Mouse (Mus musculus) CH12.LX (cell line): ENCODE results near the gene Csnk2a1. TPM values are rescaled to one million over a fixed set of nuclear protein-coding genes. Genes with fewer than 3 reads are reported as not detected.
A peak's percentile ranks its signal among the peaks of the same experiment; 100 is the strongest.

Experiments
- DNase-seq: peaks from one replicate; pipeline ENCODE4 v3.0.0-alpha.2; 2013; ENCODE audit errors: extremely low read depth
- H3K27ac ChIP-seq: 2 replicates; pipeline ENCODE4 v1.5.1; 2012; ENCODE audit warnings: low read depth, mild to moderate bottlenecking, control low read depth, moderate library complexity; ENCODE audit not compliant: insufficient read depth
- H3K27me3 ChIP-seq: replicated peaks from 2 replicates; pipeline ENCODE3; 2012; ENCODE audit warnings: inconsistent platforms
- H3K36me3 ChIP-seq, 2 experiments: replicated peaks in 1 of 2; 2 replicates each; pipeline versions ENCODE3 to v1.6.1; 2012; ENCODE audit warnings: inconsistent platforms in 1 of 2, low read length in 1 of 2, mild to moderate bottlenecking in 1 of 2, mixed read lengths in 1 of 2, moderate library complexity in 1 of 2; ENCODE audit not compliant: control insufficient read depth in 1 of 2, insufficient read depth in 1 of 2
- H3K4me1 ChIP-seq, 2 experiments: 2 replicates each; pipeline ENCODE4 v1.6.1; 2012; ENCODE audit warnings: inconsistent platforms in 1 of 2, moderate library complexity in 1 of 2; ENCODE audit not compliant: insufficient read depth in 2 of 2, control insufficient read depth in 1 of 2
- H3K4me2 ChIP-seq: 2 replicates; pipeline ENCODE4 v1.6.1; 2012; ENCODE audit warnings: low read depth, mild to moderate bottlenecking, control low read depth; ENCODE audit not compliant: poor library complexity, insufficient read depth, severe bottlenecking
- H3K4me3 ChIP-seq, 3 experiments: fragments of 150-350 bp in 1 of 3; sonication (generic) in 1 of 3; replicated peaks in 1 of 3; 2 replicates each; pipeline versions ENCODE3 to v1.5.1; 2011 to 2012; ENCODE audit warnings: low read depth in 2 of 3, low read length in 2 of 3, mild to moderate bottlenecking in 2 of 3, moderate library complexity in 2 of 3, control low read depth in 1 of 3, improper control_type of control experiment in 1 of 3, inconsistent platforms in 1 of 3, mixed read lengths in 1 of 3; ENCODE audit not compliant: poor library complexity in 1 of 3
- H3K79me2 ChIP-seq: replicated peaks from 2 replicates; pipeline ENCODE4 v1.6.1; 2012; ENCODE audit warnings: mild to moderate bottlenecking, moderate library complexity; ENCODE audit not compliant: control insufficient read depth, poor library complexity, insufficient read depth, severe bottlenecking; ENCODE audit errors: extremely low read depth
- H3K9ac ChIP-seq: 2 replicates; pipeline ENCODE4 v1.6.1; 2012; ENCODE audit warnings: low read depth, mild to moderate bottlenecking, control low read depth, moderate library complexity; ENCODE audit not compliant: insufficient read depth
- H3K9me3 ChIP-seq: replicated peaks from 2 replicates; pipeline ENCODE3; 2012; ENCODE audit warnings: low read length, inconsistent platforms, mixed read lengths
- BHLHE40 ChIP-seq: IDR thresholded peaks from 2 replicates; pipeline ENCODE4 v1.6.1; 2011; ENCODE audit warnings: mild to moderate bottlenecking, low read depth, low read length, improper control_type of control experiment
- E2F4 ChIP-seq: IDR thresholded peaks from 2 replicates; pipeline ENCODE4 v1.6.1; 2011; ENCODE audit warnings: low read depth, low read length, improper control_type of control experiment; ENCODE audit not compliant: insufficient replicate concordance
- ELF1 ChIP-seq: IDR thresholded peaks from 2 replicates; pipeline ENCODE4 v1.6.1; 2014; ENCODE audit warnings: low read depth, mild to moderate bottlenecking, inconsistent platforms, low read length, improper control_type of control experiment
- EP300 ChIP-seq: IDR thresholded peaks from 2 replicates; pipeline ENCODE4 v1.6.1; 2011; ENCODE audit warnings: low read length, improper control_type of control experiment
- ETS1 ChIP-seq: conservative IDR thresholded peaks from 2 replicates; pipeline ENCODE4 v1.6.1; 2012; ENCODE audit warnings: low read depth, mild to moderate bottlenecking, inconsistent platforms, low read length, improper control_type of control experiment, moderate library complexity
- GABPA ChIP-seq: IDR thresholded peaks from 2 replicates; pipeline ENCODE4 v1.6.1; 2012; ENCODE audit warnings: low read depth, low read length, improper control_type of control experiment, inconsistent platforms; ENCODE audit not compliant: insufficient replicate concordance
- HCFC1 ChIP-seq: IDR thresholded peaks from 2 replicates; pipeline ENCODE4 v1.6.1; 2012; ENCODE audit warnings: low read depth, mild to moderate bottlenecking, inconsistent platforms, low read length, improper control_type of control experiment
- IRF4 ChIP-seq: IDR thresholded peaks from 2 replicates; pipeline ENCODE4 v1.6.1; 2014; ENCODE audit warnings: low read depth, mild to moderate bottlenecking, inconsistent platforms, low read length, improper control_type of control experiment
- JUN ChIP-seq: IDR thresholded peaks from 2 replicates; pipeline ENCODE4 v1.6.1; 2011; ENCODE audit warnings: low read depth, mild to moderate bottlenecking, low read length, improper control_type of control experiment, moderate library complexity; ENCODE audit not compliant: insufficient read depth
- JUND ChIP-seq: conservative IDR thresholded peaks from 2 replicates; pipeline ENCODE4 v1.6.1; 2011; ENCODE audit warnings: low read depth, low read length, improper control_type of control experiment
- KAT2A ChIP-seq: IDR thresholded peaks from 2 replicates; pipeline ENCODE4 v1.6.1; 2012; ENCODE audit warnings: low read length, improper control_type of control experiment, inconsistent platforms; ENCODE audit not compliant: insufficient replicate concordance
- MAFK ChIP-seq: IDR thresholded peaks from 2 replicates; pipeline ENCODE4 v1.6.1; 2011; ENCODE audit warnings: low read length, improper control_type of control experiment; ENCODE audit not compliant: insufficient replicate concordance
- MAX ChIP-seq: IDR thresholded peaks from 2 replicates; pipeline ENCODE4 v1.6.1; 2011; ENCODE audit warnings: low read length, improper control_type of control experiment
- MAZ ChIP-seq: IDR thresholded peaks from 2 replicates; pipeline ENCODE4 v1.6.1; 2012; ENCODE audit warnings: low read depth, mild to moderate bottlenecking, inconsistent platforms, low read length, improper control_type of control experiment, moderate library complexity
- MEF2A ChIP-seq: IDR thresholded peaks from 2 replicates; pipeline ENCODE4 v1.6.1; 2014; ENCODE audit warnings: low read depth, mild to moderate bottlenecking, inconsistent platforms, low read length, improper control_type of control experiment, borderline replicate concordance
- MYC ChIP-seq: IDR thresholded peaks from 2 replicates; pipeline ENCODE4 v1.6.1; 2011; ENCODE audit warnings: low read depth, mild to moderate bottlenecking, improper control_type of control experiment, low read length
- NELFE ChIP-seq: IDR thresholded peaks from 2 replicates; pipeline ENCODE4 v1.6.1; 2011; ENCODE audit warnings: low read depth, low read length, improper control_type of control experiment
- NRF1 ChIP-seq: IDR thresholded peaks from 2 replicates; pipeline ENCODE4 v1.6.1; 2014; ENCODE audit warnings: low read depth, mild to moderate bottlenecking, inconsistent platforms, low read length, improper control_type of control experiment, moderate library complexity
- PAX5 ChIP-seq: IDR thresholded peaks from 2 replicates; pipeline ENCODE4 v1.6.1; 2012; ENCODE audit warnings: low read length, inconsistent platforms, mixed read lengths
- POLR2AphosphoS2 ChIP-seq: IDR thresholded peaks from 2 replicates; pipeline ENCODE4 v1.6.1; 2011; ENCODE audit warnings: low read depth, low read length, improper control_type of control experiment
- RAD21 ChIP-seq: IDR thresholded peaks from 2 replicates; pipeline ENCODE4 v1.6.1; 2011; ENCODE audit warnings: low read depth, mild to moderate bottlenecking, low read length, improper control_type of control experiment, moderate library complexity
- RCOR1 ChIP-seq: conservative IDR thresholded peaks from 2 replicates; pipeline ENCODE4 v1.6.1; 2012; ENCODE audit warnings: low read depth, mild to moderate bottlenecking, inconsistent platforms, low read length, improper control_type of control experiment
- SIN3A ChIP-seq: IDR thresholded peaks from 2 replicates; pipeline ENCODE4 v1.6.1; 2012; ENCODE audit warnings: low read length, improper control_type of control experiment, inconsistent platforms
- SMC3 ChIP-seq: IDR thresholded peaks from 2 replicates; pipeline ENCODE4 v1.6.1; 2011; ENCODE audit warnings: low read depth, low read length, improper control_type of control experiment
- UBTF ChIP-seq: IDR thresholded peaks from 2 replicates; pipeline ENCODE4 v1.6.1; 2012; ENCODE audit warnings: low read depth, mild to moderate bottlenecking, inconsistent platforms, low read length, improper control_type of control experiment, moderate library complexity
- USF1 ChIP-seq: IDR thresholded peaks from 2 replicates; pipeline ENCODE4 v1.6.1; 2014; ENCODE audit warnings: low read depth, mild to moderate bottlenecking, inconsistent platforms, low read length, improper control_type of control experiment
- USF2 ChIP-seq: conservative IDR thresholded peaks from 2 replicates; pipeline ENCODE4 v1.6.1; 2011; ENCODE audit warnings: low read depth, low read length, improper control_type of control experiment
- ZC3H11A ChIP-seq: IDR thresholded peaks from 2 replicates; pipeline ENCODE4 v1.6.1; 2012; ENCODE audit warnings: low read depth, mild to moderate bottlenecking, inconsistent platforms, low read length, improper control_type of control experiment
- ZKSCAN1 ChIP-seq: IDR thresholded peaks from 2 replicates; pipeline ENCODE4 v1.6.1; 2012; ENCODE audit warnings: low read depth, inconsistent platforms, low read length, improper control_type of control experiment, borderline replicate concordance
- ZNF384 ChIP-seq: IDR thresholded peaks from 2 replicates; pipeline ENCODE4 v1.6.1; 2012; ENCODE audit warnings: low read depth, low read length, improper control_type of control experiment, inconsistent platforms
- dilution Hi-C: fragments of 300-500 bp; cut with MboI; formaldehyde crosslinking; loops from 2 replicates; pipeline ENCODE4 v1.14.3; 2020; ENCODE audit warnings: low sequenced_read_pairs; ENCODE audit not compliant: extremely low pct_unique_long_range_greater_than_20kb, extremely low pct_ligation_motif_present
- in situ Hi-C: fragments of 300-500 bp; cut with MboI; formaldehyde crosslinking; loops from 3 replicates; pipeline ENCODE4 v1.14.3; 2019; ENCODE audit warnings: low sequenced_read_pairs, low pct_ligation_motif_present, low pct_unique_long_range_greater_than_20kb, mixed read lengths
- polyA plus RNA-seq: library from polyadenylated mRNA; unstranded; fragments of >175 nt; gene quantifications from 2 replicates; pipeline ENCODE4 v1.2.1, GENCODE M21; 2012; ENCODE audit warnings: low read depth; ENCODE audit not compliant: insufficient read length
- total RNA-seq, 2 experiments: library from RNA; depleted of rRNA; stranded (reverse); fragments of 300-350 nt in 1 of 2; fragments of >200 nt in 1 of 2; gene quantifications; 2 replicates each; pipeline ENCODE4 v1.2.3; 2012 to 2014

Gene Csnk2a1
- total and polyA plus RNA-seq, 3 experiments, result 79.2 to 145 (median 100) TPM

- Histone ChIP-seq H3K27me3 (no peaks in the 10 kb centered on the region), H3K36me3 (peaks cover 3 to 18% of the 10 kb centered on the region in 2 experiments)
- no peak for TF ChIP-seq ZNF384
- TF ChIP-seq RAD21, result no peak
- TF ChIP-seq KAT2A, result no peak
- no peak for TF ChIP-seq SIN3A
- TF ChIP-seq ZC3H11A, result no peak
- no peak for TF ChIP-seq USF2
- no peak for TF ChIP-seq PAX5
- TF ChIP-seq ZKSCAN1, result no peak
- TF ChIP-seq JUND, result no peak
- no peak for TF ChIP-seq NELFE
- TF ChIP-seq MYC, result no peak
- TF ChIP-seq MAZ, result no peak
- TF ChIP-seq E2F4, result no peak
- TF ChIP-seq RCOR1, result no peak
- no peak for TF ChIP-seq SMC3
- no peak for TF ChIP-seq NRF1
- no peak for TF ChIP-seq UBTF
- TF ChIP-seq, all 38 proteins: peak for 0
- no peak overlapping the region for H3K27ac ChIP-seq
- peaks cover 19 to 44% of the 10 kb centered on the region in 2 experiments for H3K4me1 ChIP-seq
- peaks cover 32% of the 10 kb centered on the region for H3K79me2 ChIP-seq
- DNase-seq, result no peak
- no peak overlapping the region for H3K4me3 ChIP-seq
- peak overlapping the region; percentile 61; the same call in 1 of the 2 replicates for H3K4me2 ChIP-seq
- peak overlapping the region; percentile 88; the same call in 1 of the 2 replicates for H3K9ac ChIP-seq
- no peaks in the 10 kb centered on the region for H3K9me3 ChIP-seq
- in situ Hi-C loops (no loop called here), dilution Hi-C loops (no loop called here)
These were observed 1.1 kb upstream of the Csnk2a1 start for GRCm38 (mm10) chr2:152225536-152225935.

GRCm38 (mm10) chr2:152227051-152227481, 427 bp downstream of the Csnk2a1 start:
- H3K4me3 ChIP-seq, result peak overlapping the region; percentile 84 to 100 (median 99)
- dilution Hi-C loops, result no loop called here
- peaks cover 19 to 44% of the 10 kb centered on the region in 2 experiments for H3K4me1 ChIP-seq
- peaks cover 47% of the 10 kb centered on the region for H3K79me2 ChIP-seq
- peak overlapping the region; percentile 89; the same call in 1 of the 2 replicates for H3K4me2 ChIP-seq
- H3K9ac ChIP-seq, result peak overlapping the region; percentile 96
- no peaks in the 10 kb centered on the region for H3K27me3 ChIP-seq
- H3K9me3 ChIP-seq, result no peaks in the 10 kb centered on the region
- DNase-seq, result peak; percentile 77
- in situ Hi-C loops, result no loop called here
- peaks cover 6 to 27% of the 10 kb centered on the region in 2 experiments for H3K36me3 ChIP-seq
- peak overlapping the region; percentile 98 for H3K27ac ChIP-seq
- TF ChIP-seq NELFE (no peak), EP300 (no peak), MAZ (peak; percentile 73), USF1 (no peak), IRF4 (no peak), GABPA (no peak), NRF1 (no peak), JUN (no peak), MAX (no peak), MEF2A (0 out of 2 replicates have a peak, but pooled peaks have one; percentile 41), BHLHE40 (no peak), MAFK (no peak), ETS1 (no peak), MYC (no peak; the same call in 1 of the 2 replicates), RCOR1 (no peak), ELF1 (peak; percentile 66), E2F4 (no peak), ZC3H11A (no peak), PAX5 (no peak), HCFC1 (peak; percentile 31; the same call in 1 of the 2 replicates), POLR2AphosphoS2 (peak; percentile 46; the same call in 1 of the 2 replicates), ZNF384 (no peak), ZKSCAN1 (no peak), RAD21 (no peak)
